Mouse (Mus musculus) megakaryocyte, embryonic 14.5 days (primary cell): Measurements from ENCODE around the gene Gm21987.

ENCODE experiments used
- FLI1 ChIP-seq: IDR thresholded peaks from 2 replicates; pipeline ENCODE4 v1.6.1; 2012; ENCODE audit warnings: low read length, inconsistent platforms, mixed read lengths
- GATA1 ChIP-seq: IDR thresholded peaks from 3 replicates; pipeline ENCODE4 v1.6.1; 2012; ENCODE audit warnings: mixed read lengths, low read length, inconsistent platforms, borderline replicate concordance

- TF ChIP-seq GATA1 (no peak), FLI1 (no peak)
Observed at GRCm38 (mm10) chr16:38398266-38398665, 51.4 kb downstream of the Gm21987 start.
